In genomic region chr16:33879556-33879955, GRCm38 (mm10) we compare ENCODE assay signal across 20 mouse cellular contexts. TPM values are rescaled to one million over a fixed set of nuclear protein-coding genes. Genes with fewer than 3 reads are reported as not detected.
DNase-seq lines count a peak whose midpoint lies in the region; ATAC-seq lines count a peak whose summit lies in the region.
"Had no signal": no experiment of that assay in that cellular context is flagged by ENCODE, and none has a peak within 500 bp of the region (broad histone marks: within the 10 kb centered on the region; RNA-seq: fewer than 3 reads in every experiment).

No protein-coding gene starts in this region.

- no peaks in the 10 kb centered on the region for H3K36me3 ChIP-seq in stomach, embryonic 15.5 days
- no peaks in the 10 kb centered on the region for H3K36me3 ChIP-seq in hindbrain, embryonic 10.5 days
- H3K36me3 ChIP-seq: hindbrain, embryonic 15.5 days; liver, embryonic 13.5 days; neural tube, embryonic 13.5 days had no signal

- no peak overlapping the region for H3K4me2 ChIP-seq in stomach, embryonic 15.5 days
- H3K4me2 ChIP-seq: embryonic facial prominence, embryonic 12.5 days; forebrain, embryonic 13.5 days; heart, embryonic 13.5 days; hindbrain, embryonic 15.5 days; liver, embryonic 13.5 days; neural tube, embryonic 13.5 days had no signal

- peaks cover 32% of the 10 kb centered on the region for H3K4me1 ChIP-seq in stomach, embryonic 15.5 days
- peaks cover 21% of the 10 kb centered on the region for H3K4me1 ChIP-seq in hindbrain, embryonic 10.5 days (replicated peaks)

- H3K9me3 ChIP-seq in stomach, embryonic 15.5 days = no peaks in the 10 kb centered on the region
- H3K9me3 ChIP-seq in hindbrain, embryonic 10.5 days = no peaks in the 10 kb centered on the region
- H3K9me3 ChIP-seq: embryonic facial prominence, embryonic 12.5 days; forebrain, embryonic 13.5 days; heart, embryonic 13.5 days; hindbrain, embryonic 15.5 days; limb, embryonic 10.5 days; liver, embryonic 13.5 days; neural tube, embryonic 13.5 days had no signal

- no peak overlapping the region for H3K4me3 ChIP-seq in stomach, embryonic 15.5 days (replicated peaks)
- H3K4me3 ChIP-seq in hindbrain, embryonic 10.5 days = no peak overlapping the region
- H3K4me3 ChIP-seq: embryonic facial prominence, embryonic 12.5 days; forebrain, embryonic 13.5 days; heart, embryonic 13.5 days; hindbrain, embryonic 15.5 days; limb, embryonic 10.5 days; liver, embryonic 13.5 days; neural tube, embryonic 13.5 days had no signal

- no peak for ATAC-seq in stomach, embryonic 15.5 days (ENCODE audit: insufficient read depth, low FRiP score, low read depth)
- ATAC-seq: forebrain, embryonic 13.5 days; midbrain, embryonic 16.5 days had no signal

- 27% methylated on average over 4 of the region's 4 CpGs for WGBS in stomach, embryonic 15.5 days
- 64% methylated on average over 4 of the region's 4 CpGs for WGBS in hindbrain, embryonic 10.5 days

- peak overlapping the region; percentile 62 for H3K27ac ChIP-seq in stomach, embryonic 15.5 days
- no peak overlapping the region for H3K27ac ChIP-seq in hindbrain, embryonic 10.5 days
- H3K27ac ChIP-seq: embryonic facial prominence, embryonic 12.5 days; forebrain, embryonic 13.5 days; heart, embryonic 13.5 days; hindbrain, embryonic 15.5 days; limb, embryonic 10.5 days; liver, embryonic 13.5 days; macrophage; neural tube, embryonic 13.5 days had no signal

- H3K9ac ChIP-seq in stomach, embryonic 15.5 days = no peak overlapping the region
- H3K9ac ChIP-seq: embryonic facial prominence, embryonic 12.5 days; forebrain, embryonic 13.5 days; heart, embryonic 13.5 days; hindbrain, embryonic 15.5 days; liver, embryonic 13.5 days; neural tube, embryonic 13.5 days had no signal

- peak; percentile 35 for DNase-seq in embryo, embryonic 10 days (ENCODE audit: low spot score)
- no peak for DNase-seq in embryo, embryonic 10.5 days (ENCODE audit: low spot score)
- DNase-seq in layer of hippocampus, adult 18-20 months (ENCODE audit: low spot score in 2 of 2) = peak; percentile 20 to 60
- no peak for DNase-seq in layer of hippocampus, postnatal 36 days
- peak; percentile 60 for DNase-seq in cerebellum, adult 8-10 months
- no peak for DNase-seq in hindbrain, embryonic 10.5 days (ENCODE audit: low spot score)
- DNase-seq in kidney, postnatal 25 days = no peak
- DNase-seq: gastrocnemius, postnatal 10 days; liver, embryonic 13.5 days; right cerebral cortex, postnatal 4 days; thymus, postnatal 36 days had no signal

- no peaks in the 10 kb centered on the region for H3K27me3 ChIP-seq in stomach, embryonic 15.5 days (replicated peaks)
- H3K27me3 ChIP-seq in hindbrain, embryonic 10.5 days (ENCODE audit: insufficient read depth, poor library complexity, severe bottlenecking) = no peaks in the 10 kb centered on the region
- H3K27me3 ChIP-seq: embryonic facial prominence, embryonic 12.5 days; forebrain, embryonic 13.5 days; heart, embryonic 13.5 days; hindbrain, embryonic 15.5 days; liver, embryonic 13.5 days; neural tube, embryonic 13.5 days had no signal

RNA-seq across cellular contexts. Expression of gene Itgb5, which starts 50.1 kb away (rescaled TPM):
- 10 to 100 TPM; 46.6 to 48.4 TPM for total RNA-seq in layer of hippocampus, adult 18-20 months (2021)
- total RNA-seq in layer of hippocampus, postnatal 36 days (2021) = 10 to 100 TPM; 40.7 to 42.7 TPM
- polyA plus RNA-seq in stomach, embryonic 15.5 days (2015; fragmentation: Nextera tagmentation; extraction: Ambion mirVana) = 50.2 and 50.8 TPM in 2 replicates
- polyA plus RNA-seq in hindbrain, embryonic 10.5 days (2016; fragmentation: Nextera tagmentation; extraction: Ambion mirVana) = 24.2 and 30.3 TPM in 2 replicates

Comparison
In these comparisons a context has a peak if more than half of its experiments do, and no peak if none do; other contexts are left out.
1. DNase-seq: peak in embryo, embryonic 10 days (single experiment), layer of hippocampus, adult 18-20 months (2 of 2) and cerebellum, adult 8-10 months (single experiment); none in embryo, embryonic 10.5 days (single experiment), layer of hippocampus, postnatal 36 days (0 of 2), hindbrain, embryonic 10.5 days (single experiment) and kidney, postnatal 25 days (0 of 2).